Mouse (Mus musculus): ENCODE measurements around the gene Anxa9. TPM values are rescaled to one million over a fixed set of nuclear protein-coding genes. Genes with fewer than 3 reads are reported as not detected.

Gene Anxa9
- total and polyA plus RNA-seq, 2 experiments from 2014 or later, result 0.14 to 0.40 TPM

DNA sequence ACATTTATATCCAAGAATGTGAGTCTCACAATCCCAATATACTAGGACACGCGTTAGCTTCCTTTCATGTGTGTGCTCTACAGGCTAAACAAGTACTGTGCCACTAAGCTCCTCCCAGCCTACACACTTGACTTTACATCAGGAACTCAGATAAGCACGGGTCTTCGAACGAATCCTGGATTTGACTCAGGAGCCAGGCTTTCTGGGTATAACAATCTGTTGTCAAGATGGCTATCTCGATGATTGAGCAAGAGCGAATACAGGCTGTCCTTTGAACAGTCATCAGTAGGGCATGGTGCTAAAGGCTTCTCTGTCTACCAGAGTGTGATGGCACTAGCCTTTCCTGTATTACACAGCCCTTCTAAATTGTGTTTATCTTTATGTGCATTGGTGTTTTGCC is 9.0 kb downstream of the Anxa9 start:
- Histone ChIP-seq H3K27ac (ENCODE audit: low read depth, low read length) (no peak overlapping the region), H3K36me3 (ENCODE audit: insufficient read depth) (peaks cover 31% of the 10 kb centered on the region), H3K4me2 (ENCODE audit: low read depth) (no peak overlapping the region), H3K4me1 (ENCODE audit: insufficient read depth) (no peaks in the 10 kb centered on the region), H3K9ac (no peak overlapping the region), H3K27me3 (ENCODE audit: insufficient read depth, low read length) (no peaks in the 10 kb centered on the region), H3K9me3 (ENCODE audit: low read length) (no peaks in the 10 kb centered on the region), H3K4me3 (ENCODE audit: low read depth, low read length) (no peak overlapping the region)
- ATAC-seq, result no peak
- DNase-seq, result no peak
- no peak for TF ChIP-seq CTCF (IDR thresholded peaks at IDR 0.05; ENCODE audit: low read depth)
- WGBS, result 94% methylated on average over 7 of the region's 7 CpGs

DNA sequence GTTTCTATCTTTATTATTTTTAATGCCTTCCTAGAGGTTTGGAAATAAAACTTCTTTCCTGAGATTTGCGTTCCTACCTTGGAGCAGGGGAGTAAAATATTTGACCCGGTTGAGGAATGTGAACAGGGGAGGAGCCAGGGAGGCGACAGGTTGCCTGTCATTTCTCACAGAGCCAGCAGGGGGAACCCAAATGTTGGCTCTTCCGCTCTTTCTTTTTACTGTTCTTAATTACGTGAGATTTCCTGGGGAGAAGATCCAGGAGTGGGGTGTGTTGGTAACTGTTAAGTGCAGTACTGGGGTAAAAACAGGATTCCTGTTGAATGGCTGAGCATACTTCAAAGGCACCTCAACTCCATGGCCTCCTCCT is 10.9 kb downstream of the Anxa9 start:
- Histone ChIP-seq H3K27me3 (ENCODE audit: insufficient read depth, low read length) (no peaks in the 10 kb centered on the region), H3K36me3 (ENCODE audit: insufficient read depth) (peaks cover 39% of the 10 kb centered on the region), H3K9me3 (ENCODE audit: low read length) (no peaks in the 10 kb centered on the region), H3K4me1 (ENCODE audit: insufficient read depth) (no peaks in the 10 kb centered on the region), H3K9ac (no peak overlapping the region), H3K4me3 (ENCODE audit: low read depth, low read length) (no peak overlapping the region), H3K4me2 (ENCODE audit: low read depth) (no peak overlapping the region), H3K27ac (ENCODE audit: low read depth, low read length) (no peak overlapping the region)
- DNase-seq (peak; percentile 66), ATAC-seq (peak; percentile 81)
- 8% methylated on average over 5 of the region's 5 CpGs for WGBS
- TF ChIP-seq CTCF (IDR thresholded peaks at IDR 0.05; ENCODE audit: low read depth), result peak; percentile 62

DNA sequence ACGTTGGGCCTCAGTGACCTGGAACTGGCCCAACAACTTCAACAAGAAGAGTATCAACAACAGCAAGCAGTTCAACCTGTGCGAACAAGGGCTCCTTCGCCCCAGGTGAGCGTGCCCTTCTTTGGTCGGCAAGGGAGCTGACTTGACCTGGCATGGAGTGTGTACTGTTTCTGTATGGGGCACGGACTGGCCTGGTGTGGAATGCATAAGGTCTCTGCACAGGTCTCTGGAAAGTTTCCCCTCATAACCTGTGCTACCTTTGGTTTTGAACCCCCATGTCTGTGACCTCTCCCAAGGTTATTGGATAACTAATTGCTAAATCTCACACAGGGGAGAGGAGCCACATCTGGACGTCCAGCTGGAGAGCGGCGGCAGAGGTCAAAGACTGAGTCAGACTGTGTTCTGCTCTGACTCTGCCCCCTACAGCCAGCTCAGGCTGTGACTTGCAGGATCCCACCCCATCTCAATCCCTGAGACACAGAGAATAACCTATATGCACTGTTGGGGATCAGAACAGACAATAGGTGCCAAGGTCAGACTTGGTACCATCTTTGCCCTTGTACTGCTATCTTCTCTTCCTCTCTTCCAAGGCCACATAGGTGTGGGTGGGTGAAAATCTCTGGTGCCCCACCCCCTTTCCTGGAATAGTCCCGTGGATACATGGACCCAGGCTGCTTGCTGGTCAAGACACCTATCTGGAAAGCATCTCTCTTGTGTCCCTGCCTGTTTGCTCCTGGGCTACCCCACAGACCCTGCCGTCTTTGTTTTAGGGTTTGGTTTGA is 11.5 kb downstream of the Anxa9 start:
- H3K36me3 ChIP-seq (ENCODE audit: insufficient read depth), result peaks cover 43% of the 10 kb centered on the region
- no peak overlapping the region for H3K4me2 ChIP-seq (ENCODE audit: low read depth)
- no peak for DNase-seq
- ATAC-seq, result 0 out of 2 replicates have a peak, but pooled peaks have one; percentile 8
- no peak overlapping the region for H3K9ac ChIP-seq
- no peak overlapping the region for H3K4me3 ChIP-seq (ENCODE audit: low read depth, low read length)
- no peak overlapping the region for H3K27ac ChIP-seq (ENCODE audit: low read depth, low read length)
- no peaks in the 10 kb centered on the region for H3K27me3 ChIP-seq (ENCODE audit: insufficient read depth, low read length)
- H3K4me1 ChIP-seq (ENCODE audit: insufficient read depth), result no peaks in the 10 kb centered on the region
- no peak for TF ChIP-seq CTCF (IDR thresholded peaks at IDR 0.05; ENCODE audit: low read depth)
- no peaks in the 10 kb centered on the region for H3K9me3 ChIP-seq (ENCODE audit: low read length)
- 83% methylated on average over 11 of the region's 11 CpGs for WGBS

DNA sequence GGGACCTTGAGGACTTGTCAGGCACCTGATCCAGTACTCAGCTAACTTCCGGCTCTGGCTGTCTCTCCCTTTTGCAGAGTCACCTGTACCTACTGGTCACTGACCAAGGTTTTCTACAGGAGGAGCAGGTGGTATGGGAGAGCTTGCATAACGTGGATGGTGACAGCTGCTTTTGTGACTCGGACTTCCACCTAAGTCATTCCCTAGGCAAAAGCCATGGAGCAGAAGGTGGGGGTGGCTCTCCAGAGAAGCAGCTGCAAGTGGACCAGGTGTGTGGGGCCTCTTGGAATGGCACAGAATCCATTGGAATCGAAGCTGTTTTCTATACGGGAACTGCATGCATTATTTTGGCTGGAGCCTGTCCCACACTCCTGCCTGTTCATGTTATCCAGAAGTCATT is 12.3 kb downstream of the Anxa9 start:
- H3K4me2 ChIP-seq (ENCODE audit: low read depth), result no peak overlapping the region
- no peak overlapping the region for H3K9ac ChIP-seq
- no peaks in the 10 kb centered on the region for H3K27me3 ChIP-seq (ENCODE audit: insufficient read depth, low read length)
- no peaks in the 10 kb centered on the region for H3K9me3 ChIP-seq (ENCODE audit: low read length)
- no peak overlapping the region for H3K4me3 ChIP-seq (ENCODE audit: low read depth, low read length)
- H3K36me3 ChIP-seq (ENCODE audit: insufficient read depth), result peaks cover 43% of the 10 kb centered on the region
- 89% methylated on average over 5 of the region's 5 CpGs for WGBS
- no peak for ATAC-seq
- no peak for TF ChIP-seq CTCF (IDR thresholded peaks at IDR 0.05; ENCODE audit: low read depth)
- no peaks in the 10 kb centered on the region for H3K4me1 ChIP-seq (ENCODE audit: insufficient read depth)
- no peak for DNase-seq
- no peak overlapping the region for H3K27ac ChIP-seq (ENCODE audit: low read depth, low read length)

DNA sequence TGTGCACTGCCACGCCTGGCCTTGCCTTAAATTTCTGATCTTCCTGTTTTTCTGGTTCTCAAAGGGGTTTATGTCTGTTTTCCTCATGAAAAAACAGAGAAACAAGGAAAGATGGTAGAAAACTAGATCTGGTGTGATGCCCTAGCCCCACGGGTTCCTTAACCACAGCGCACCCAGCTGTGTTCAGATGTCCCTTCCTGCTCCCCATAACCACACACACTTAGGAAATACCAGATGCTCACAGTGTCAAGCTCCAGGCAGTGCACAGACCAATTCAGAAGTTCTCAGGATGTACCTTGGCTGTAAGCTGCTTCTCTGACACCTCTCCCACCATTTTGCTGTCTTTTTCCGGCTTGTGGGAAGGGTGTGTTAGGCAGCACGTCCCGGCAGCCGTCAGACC is 12.7 kb downstream of the Anxa9 start:
- no peak for TF ChIP-seq CTCF (IDR thresholded peaks at IDR 0.05; ENCODE audit: low read depth)
- Histone ChIP-seq H3K9me3 (ENCODE audit: low read length) (no peaks in the 10 kb centered on the region), H3K4me3 (ENCODE audit: low read depth, low read length) (no peak overlapping the region), H3K4me1 (ENCODE audit: insufficient read depth) (no peaks in the 10 kb centered on the region), H3K9ac (no peak overlapping the region), H3K27ac (ENCODE audit: low read depth, low read length) (no peak overlapping the region), H3K27me3 (ENCODE audit: insufficient read depth, low read length) (no peaks in the 10 kb centered on the region), H3K36me3 (ENCODE audit: insufficient read depth) (peaks cover 43% of the 10 kb centered on the region), H3K4me2 (ENCODE audit: low read depth) (no peak overlapping the region)
- ATAC-seq (no peak), DNase-seq (no peak)
- 95% methylated on average over 7 of the region's 7 CpGs for WGBS

DNA sequence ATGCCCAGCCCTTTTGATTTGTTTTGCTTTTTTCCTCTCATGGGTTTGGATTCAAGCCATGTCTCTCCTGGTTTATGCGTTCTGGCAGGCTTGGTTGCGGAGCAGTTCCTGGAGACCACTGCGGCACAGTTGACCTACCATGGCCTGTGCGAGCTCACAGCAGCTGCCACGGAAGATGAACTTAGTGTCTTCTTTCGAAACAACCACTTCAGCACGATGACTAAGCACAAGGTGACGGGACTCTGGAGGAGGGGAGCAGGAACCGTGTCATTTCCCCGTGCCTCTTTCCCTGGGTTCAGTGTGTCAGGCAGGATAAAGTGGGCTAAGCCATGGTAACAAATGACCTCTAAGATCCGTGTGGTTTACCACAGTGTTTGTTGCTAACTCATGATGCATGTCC is 13.4 kb downstream of the Anxa9 start:
- Histone ChIP-seq H3K36me3 (ENCODE audit: insufficient read depth) (peaks cover 46% of the 10 kb centered on the region), H3K9ac (no peak overlapping the region), H3K4me1 (ENCODE audit: insufficient read depth) (no peaks in the 10 kb centered on the region), H3K9me3 (ENCODE audit: low read length) (no peaks in the 10 kb centered on the region), H3K27me3 (ENCODE audit: insufficient read depth, low read length) (no peaks in the 10 kb centered on the region), H3K4me2 (ENCODE audit: low read depth) (no peak overlapping the region), H3K4me3 (ENCODE audit: low read depth, low read length) (no peak overlapping the region), H3K27ac (ENCODE audit: low read depth, low read length) (no peak overlapping the region)
- no peak for TF ChIP-seq CTCF (IDR thresholded peaks at IDR 0.05; ENCODE audit: low read depth)
- WGBS, result 89% methylated on average over 11 of the region's 11 CpGs
- DNase-seq (no peak), ATAC-seq (no peak)

DNA sequence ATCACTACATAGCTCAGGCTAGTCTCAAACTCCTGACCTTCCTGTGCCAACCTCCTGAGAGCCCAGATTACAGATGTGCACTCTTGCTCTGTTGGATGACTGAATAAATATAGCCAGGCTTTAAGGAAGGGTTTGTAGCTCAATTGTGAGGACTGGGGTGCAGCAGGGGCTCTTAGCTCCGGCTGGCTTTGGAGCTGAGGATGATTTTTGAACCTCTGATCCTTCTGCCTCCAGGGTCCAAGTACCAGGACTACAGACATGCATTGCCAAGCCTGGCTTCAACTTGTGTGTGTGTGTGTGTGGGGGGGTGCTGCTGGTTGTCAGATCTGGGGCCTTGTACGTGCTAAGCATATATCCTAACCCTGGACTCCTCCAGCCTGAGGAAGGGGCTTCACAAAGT is 14.1 kb downstream of the Anxa9 start:
- ATAC-seq (no peak), DNase-seq (no peak)
- Histone ChIP-seq H3K9ac (no peak overlapping the region), H3K4me3 (ENCODE audit: low read depth, low read length) (no peak overlapping the region), H3K4me1 (ENCODE audit: insufficient read depth) (no peaks in the 10 kb centered on the region), H3K36me3 (ENCODE audit: insufficient read depth) (peaks cover 50% of the 10 kb centered on the region), H3K9me3 (ENCODE audit: low read length) (no peaks in the 10 kb centered on the region), H3K27me3 (ENCODE audit: insufficient read depth, low read length) (no peaks in the 10 kb centered on the region), H3K27ac (ENCODE audit: low read depth, low read length) (no peak overlapping the region), H3K4me2 (ENCODE audit: low read depth) (no peak overlapping the region)
- WGBS, result 92% methylated on average over 2 of the region's 2 CpGs
- TF ChIP-seq CTCF (IDR thresholded peaks at IDR 0.05; ENCODE audit: low read depth), result no peak

Data from forebrain, postnatal 0 days (tissue).